Mouse (Mus musculus) ES-E14 (cell line): ENCODE measurements around the gene Ica1. TPM values are rescaled to one million over a fixed set of nuclear protein-coding genes. Genes with fewer than 3 reads are reported as not detected.

ENCODE experiments used
- DNase-seq: peaks from one replicate; pipeline ENCODE4 v3.0.0-alpha.2; 2013; ENCODE audit warnings: low read depth, low spot score
- H3K27ac ChIP-seq: 2 replicates; pipeline ENCODE4 v1.5.1; 2012; ENCODE audit warnings: low read depth, mild to moderate bottlenecking, low read length, moderate library complexity, mixed read lengths; ENCODE audit not compliant: poor library complexity, insufficient read depth, severe bottlenecking
- H3K36me3 ChIP-seq: 2 replicates; pipeline ENCODE4 v1.6.1; 2012; ENCODE audit warnings: mild to moderate bottlenecking, low read length, moderate library complexity, mixed read lengths; ENCODE audit not compliant: control insufficient read depth, poor library complexity, insufficient read depth, severe bottlenecking
- H3K4me1 ChIP-seq, 2 experiments: fragments of 150-350 bp in 1 of 2; sonication (generic) in 1 of 2; 2 replicates each; pipeline ENCODE4 v1.6.1; 2012; ENCODE audit warnings: low read length in 2 of 2, mild to moderate bottlenecking in 1 of 2, mixed read lengths in 1 of 2; ENCODE audit not compliant: control insufficient read depth in 2 of 2, insufficient read depth in 2 of 2, poor library complexity in 1 of 2
- H3K4me3 ChIP-seq, 2 experiments: fragments of 150-350 bp in 1 of 2; sonication (generic) in 1 of 2; 2 replicates each; pipeline ENCODE4 v1.5.1; 2012; ENCODE audit warnings: low read length in 2 of 2, low read depth in 1 of 2, mild to moderate bottlenecking in 1 of 2, mixed read lengths in 1 of 2; ENCODE audit not compliant: insufficient read depth in 1 of 2, poor library complexity in 1 of 2, severe bottlenecking in 1 of 2
- H3K9ac ChIP-seq: 2 replicates; pipeline ENCODE4 v1.6.1; 2012; ENCODE audit warnings: low read depth, mild to moderate bottlenecking, low read length, mixed read lengths; ENCODE audit not compliant: poor library complexity, insufficient read depth, severe bottlenecking
- H3K9me3 ChIP-seq: fragments of 150-350 bp; sonication (generic); 2 replicates; pipeline ENCODE4 v1.6.1; 2012; ENCODE audit warnings: low read depth, mild to moderate bottlenecking, low read length; ENCODE audit not compliant: control insufficient read depth, insufficient read depth
- CHD2 ChIP-seq: IDR thresholded peaks from 2 replicates; pipeline ENCODE4 v1.6.1; 2014; ENCODE audit warnings: mild to moderate bottlenecking, low read depth, low read length, inconsistent platforms
- HCFC1 ChIP-seq: IDR thresholded peaks from 2 replicates; pipeline ENCODE4 v1.6.1; 2012; ENCODE audit warnings: low read length, inconsistent platforms, borderline replicate concordance; ENCODE audit not compliant: insufficient read depth
- MAFK ChIP-seq: IDR thresholded peaks from 2 replicates; pipeline ENCODE4 v1.6.1; 2014; ENCODE audit warnings: mild to moderate bottlenecking, low read depth, low read length, inconsistent platforms; ENCODE audit not compliant: insufficient read depth
- ZC3H11A ChIP-seq: IDR thresholded peaks from 2 replicates; pipeline ENCODE4 v1.6.1; 2012; ENCODE audit warnings: low read depth, mild to moderate bottlenecking, inconsistent platforms, low read length, borderline replicate concordance
- ZNF384 ChIP-seq: IDR thresholded peaks from 2 replicates; pipeline ENCODE4 v1.6.1; 2012; ENCODE audit warnings: low read depth, low read length, inconsistent platforms
- in situ Hi-C, 2 experiments: fragments of 600-800 bp; cut with MboI; formaldehyde crosslinking; loops; one replicate each; pipeline ENCODE4 v1.15.1; 2025; ENCODE audit warnings: low sequenced_read_pairs in 2 of 2, inconsistent platforms in 1 of 2; ENCODE audit not compliant: unreplicated experiment in 2 of 2
- total RNA-seq: library from RNA; depleted of rRNA; stranded (reverse); fragments of 300-350 nt; gene quantifications from 2 replicates; pipeline ENCODE4 v1.2.3, GENCODE M21; 2012; rRNA removed

The Ica1 gene
- total RNA-seq, 1 experiment = 3.5 TPM

- Histone ChIP-seq H3K27ac (no peak overlapping the region), H3K4me1 (no peaks in the 10 kb centered on the region), H3K9me3 (no peaks in the 10 kb centered on the region), H3K4me3 (no peak overlapping the region), H3K9ac (no peak overlapping the region), H3K36me3 (no peaks in the 10 kb centered on the region)
- no peak for DNase-seq
- in situ Hi-C loops = no loop called here
- TF ChIP-seq MAFK = no peak
- TF ChIP-seq ZC3H11A = no peak
- TF ChIP-seq ZNF384 = no peak
- no peak for TF ChIP-seq HCFC1
- no peak for TF ChIP-seq CHD2
Observed at GRCm38 (mm10) chr6:8617369-8617768, 160.9 kb downstream of the Ica1 start.

GRCm38 (mm10) chr6:8591665-8592064 is 186.6 kb downstream of the Ica1 start:
- in situ Hi-C loops = no loop called here
- Histone ChIP-seq H3K9me3 (no peaks in the 10 kb centered on the region), H3K4me1 (no peaks in the 10 kb centered on the region), H3K27ac (no peak overlapping the region), H3K4me3 (no peak overlapping the region), H3K9ac (no peak overlapping the region), H3K36me3 (no peaks in the 10 kb centered on the region)
- no peak for DNase-seq
- TF ChIP-seq ZC3H11A = no peak
- TF ChIP-seq MAFK = no peak
- TF ChIP-seq ZNF384 = no peak
- no peak for TF ChIP-seq HCFC1

- no peak overlapping the region for H3K27ac ChIP-seq
- no peaks in the 10 kb centered on the region for H3K36me3 ChIP-seq
- H3K9me3 ChIP-seq = no peaks in the 10 kb centered on the region
- no peaks in the 10 kb centered on the region for H3K4me1 ChIP-seq
- no peak for TF ChIP-seq CHD2
- DNase-seq = no peak
- no peak overlapping the region for H3K4me3 ChIP-seq
- in situ Hi-C loops = no loop called here
- H3K9ac ChIP-seq = no peak overlapping the region
Observed at GRCm38 (mm10) chr6:8583892-8584291, 194.4 kb downstream of the Ica1 start.

GRCm38 (mm10) chr6:8582377-8582776 is 195.9 kb downstream of the Ica1 start:
- DNase-seq = no peak
- no peaks in the 10 kb centered on the region for H3K4me1 ChIP-seq
- H3K9me3 ChIP-seq = no peaks in the 10 kb centered on the region
- H3K9ac ChIP-seq = no peak overlapping the region
- H3K36me3 ChIP-seq = no peaks in the 10 kb centered on the region
- no peak overlapping the region for H3K4me3 ChIP-seq
- in situ Hi-C loops = no loop called here
- no peak overlapping the region for H3K27ac ChIP-seq
- TF ChIP-seq MAFK (no peak), CHD2 (no peak), ZC3H11A (no peak), HCFC1 (no peak), ZNF384 (no peak)

Other genes starting within 250 kb of the Ica1 start
- not detected in 2 replicates for gene Nxph1, start 169.9 kb upstream of the Ica1 start, total RNA-seq